Mouse (Mus musculus) gastrocnemius, adult 18-20 months (tissue): ENCODE measurements around the gene Pomt2. TPM values are rescaled to one million over a fixed set of nuclear protein-coding genes. Genes with fewer than 3 reads are reported as not detected.
A peak's percentile ranks its signal among the peaks of the same experiment; 100 is the strongest.
"Not testable (repeated sequence)": the region's sequence is repeated elsewhere in the genome, so short reads cannot be mapped to it uniquely, and the experiment has no call there.

Experiments used
- DNase-seq: peaks from one replicate; pipeline ENCODE4 v3.0.0; 2021; ENCODE audit warnings: low spot score
- long read RNA-seq, 2 experiments: library from polyadenylated mRNA; stranded (forward); transcript quantifications; one replicate each; pipeline ENCODE4 v2.0.0; 2021
- total RNA-seq, 2 experiments: library from RNA; stranded (reverse); gene quantifications; 2 replicates each; pipeline ENCODE4 v1.2.3; 2021

The Pomt2 gene
- total RNA-seq: 1 to 10 TPM; 4.1 to 5.3 TPM
- long read RNA-seq, experiment 1, full-length matches to known transcripts: 10 of 10 reads
- long read RNA-seq, experiment 1, partial matches to known transcripts: 0 of 10 reads
- long read RNA-seq, experiment 1, other reads (novel, unspliced or antisense): 0 of 10 reads
- long read RNA-seq, experiment 2, full-length matches to known transcripts: 6 of 9 reads
- long read RNA-seq, experiment 2, partial matches to known transcripts: 3 of 9 reads
- long read RNA-seq, experiment 2, other reads (novel, unspliced or antisense): 0 of 9 reads

- DNase-seq: peak; percentile 95
These were observed at the start of gene Pomt2 for GRCm38 (mm10) chr12:87147395-87148089. Gene Pomt2 (minus strand): TSS chr12:87147968.

- no peak for DNase-seq
These were observed 48.5 kb upstream of the Pomt2 start for GRCm38 (mm10) chr12:87196310-87196709.

- DNase-seq: no peak
These were observed 47.3 kb upstream of the Pomt2 start for GRCm38 (mm10) chr12:87195069-87195468.

- no peak for DNase-seq
These were observed 45.2 kb upstream of the Pomt2 start for GRCm38 (mm10) chr12:87193008-87193407.

- DNase-seq: no peak
These were observed 29.9 kb upstream of the Pomt2 start for GRCm38 (mm10) chr12:87177631-87178030.

- DNase-seq: no peak
These were observed 27.6 kb upstream of the Pomt2 start for GRCm38 (mm10) chr12:87175194-87175946.

GRCm38 (mm10) chr12:87160815-87161214 is 13.0 kb upstream of the Pomt2 start:
- DNase-seq: no peak

- no peak for DNase-seq
These were observed 12.5 kb upstream of the Pomt2 start for GRCm38 (mm10) chr12:87160310-87160709.

- no peak for DNase-seq
These were observed 10.3 kb upstream of the Pomt2 start for GRCm38 (mm10) chr12:87158099-87158498.

- no peak for DNase-seq
These were observed 9.6 kb upstream of the Pomt2 start for GRCm38 (mm10) chr12:87157361-87157760.

GRCm38 (mm10) chr12:87154448-87154847 is 6.7 kb upstream of the Pomt2 start:
- DNase-seq: not testable (repeated sequence)

- DNase-seq: no peak
These were observed 1.7 kb upstream of the Pomt2 start for GRCm38 (mm10) chr12:87149471-87149870.

GRCm38 (mm10) chr12:87148136-87148535 is 368 bp upstream of the Pomt2 start:
- DNase-seq: no peak

- peak; percentile 88 for DNase-seq
These were observed 802 bp downstream of the Pomt2 start, which contains the start of gene Gstz1 for GRCm38 (mm10) chr12:87146966-87147365. Gene Gstz1 (plus strand): TSS chr12:87147165.

GRCm38 (mm10) chr12:87142156-87142555 is 5.6 kb downstream of the Pomt2 start:
- DNase-seq: no peak

- no peak for DNase-seq
These were observed 9.0 kb downstream of the Pomt2 start for GRCm38 (mm10) chr12:87138768-87139167.

GRCm38 (mm10) chr12:87138342-87138701 is 9.4 kb downstream of the Pomt2 start:
- DNase-seq: no peak

GRCm38 (mm10) chr12:87137439-87138341 is 10.1 kb downstream of the Pomt2 start:
- DNase-seq: no peak

GRCm38 (mm10) chr12:87132784-87133183 is 15.0 kb downstream of the Pomt2 start:
- DNase-seq: no peak

- no peak for DNase-seq
These were observed 15.6 kb downstream of the Pomt2 start for GRCm38 (mm10) chr12:87132210-87132609.

- DNase-seq: no peak
These were observed 16.1 kb downstream of the Pomt2 start for GRCm38 (mm10) chr12:87131619-87132018.
